Mouse (Mus musculus) NIH3T3 (cell line): ENCODE data around the gene Fam213b.
A peak's percentile ranks its signal among the peaks of the same experiment; 100 is the strongest.

Experiments used
- DNase-seq: peaks from one replicate; pipeline ENCODE4 v3.0.0-alpha.2; 2012; ENCODE audit warnings: low read depth

The Fam213b gene

GRCm38 (mm10) chr4:154877864-154878548 is 20.9 kb downstream of the Fam213b start:
- peak; percentile 96 for DNase-seq

DNA sequence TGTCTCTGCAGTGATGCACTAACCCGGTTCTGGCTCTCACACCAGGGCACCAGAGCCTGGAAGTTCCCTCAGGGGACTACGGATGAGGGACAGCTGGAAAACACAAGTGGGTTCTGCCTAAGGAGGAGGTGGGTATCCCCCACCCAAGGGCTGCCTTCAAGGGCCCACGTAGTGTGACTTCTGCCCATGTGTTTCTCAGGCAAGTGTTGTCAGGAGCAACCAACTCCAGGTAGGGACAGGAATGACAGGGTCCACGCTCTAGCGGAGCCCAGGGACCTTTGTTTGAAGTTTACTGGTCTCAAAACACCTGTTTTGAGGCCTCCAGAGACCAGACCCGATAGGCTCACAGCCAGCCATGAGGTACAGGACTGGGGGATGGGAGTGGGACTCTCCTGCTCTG is 25.7 kb downstream of the Fam213b start:
- DNase-seq: no peak

DNA sequence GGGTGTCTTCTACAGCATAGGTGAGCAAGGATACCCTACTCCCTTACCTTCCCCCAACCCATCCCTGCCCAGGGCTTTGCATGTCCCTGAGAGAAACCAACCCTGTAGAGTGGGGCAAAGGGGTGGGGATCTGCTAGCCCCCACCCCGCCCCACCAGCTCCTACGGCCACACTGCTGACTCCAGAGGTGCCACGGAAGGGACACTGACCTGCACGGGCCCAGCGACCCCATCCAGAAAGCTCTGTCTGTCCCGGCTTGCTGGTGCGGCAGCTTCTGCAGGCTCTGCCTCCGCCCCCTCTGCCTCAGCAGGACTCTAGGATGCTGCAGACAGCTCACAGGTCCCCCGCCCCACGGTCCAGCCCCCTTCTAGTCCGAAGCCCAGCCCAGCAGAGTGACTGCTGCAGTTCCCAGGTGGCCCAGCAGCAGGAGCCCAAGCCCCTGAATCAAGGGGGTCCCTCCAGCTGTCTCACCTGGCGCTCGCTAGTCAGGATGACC is 27.1 kb downstream of the Fam213b start:
- no peak for DNase-seq

DNA sequence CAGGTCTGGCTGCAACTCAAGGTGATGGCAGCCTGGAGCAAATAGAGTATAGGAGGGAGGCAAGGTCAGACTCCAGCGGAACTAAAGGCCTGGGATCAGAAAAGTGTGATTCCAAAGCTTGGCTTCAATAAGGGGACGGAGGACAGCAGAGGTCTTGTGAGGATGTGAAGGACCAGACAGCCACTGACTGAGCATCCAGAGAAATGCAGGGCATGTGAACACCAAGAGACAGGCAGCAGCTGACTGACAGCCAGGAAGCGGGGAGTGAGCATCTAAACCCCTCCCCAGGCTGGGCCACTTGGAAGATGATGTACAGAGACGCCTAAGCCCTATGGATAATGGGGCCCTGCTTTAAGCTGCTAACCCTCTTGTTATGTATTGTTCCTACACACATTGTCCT is 28.2 kb downstream of the Fam213b start:
- no peak for DNase-seq

DNA sequence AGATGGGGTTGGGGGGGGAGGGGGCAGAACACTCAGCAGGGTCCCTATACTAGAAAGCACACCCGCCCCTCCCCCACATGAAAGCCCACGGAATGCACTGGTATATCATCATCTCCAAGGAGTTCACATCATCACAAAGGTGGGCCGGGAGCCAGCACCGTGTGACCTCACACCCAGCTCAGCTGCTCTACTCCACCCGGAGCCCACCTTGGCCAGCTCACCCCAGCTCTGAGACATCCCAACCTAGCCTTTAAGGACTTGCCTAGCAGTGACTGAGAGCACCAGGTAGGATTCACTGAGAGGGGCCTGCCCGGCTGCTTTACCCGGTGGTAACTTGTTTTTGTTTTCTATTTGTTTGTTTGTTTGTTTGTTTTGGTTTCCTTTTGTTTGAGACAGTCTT is 29.5 kb downstream of the Fam213b start, which contains the start of gene Mmel1:
TSS of gene Mmel1 (plus strand) at position 146 of the 400 bp plus-strand sequence.
- no peak for DNase-seq

GRCm38 (mm10) chr4:154867257-154867656 is 31.7 kb downstream of the Fam213b start:
- DNase-seq: no peak

- no peak for DNase-seq
These were observed 32.5 kb downstream of the Fam213b start for GRCm38 (mm10) chr4:154866391-154866790.

- DNase-seq: no peak
These were observed 33.8 kb downstream of the Fam213b start for GRCm38 (mm10) chr4:154864961-154865760.

- DNase-seq: no peak
These were observed 34.6 kb downstream of the Fam213b start for GRCm38 (mm10) chr4:154864271-154864771.

- no peak for DNase-seq
These were observed 35.4 kb downstream of the Fam213b start for GRCm38 (mm10) chr4:154863436-154863935.

DNA sequence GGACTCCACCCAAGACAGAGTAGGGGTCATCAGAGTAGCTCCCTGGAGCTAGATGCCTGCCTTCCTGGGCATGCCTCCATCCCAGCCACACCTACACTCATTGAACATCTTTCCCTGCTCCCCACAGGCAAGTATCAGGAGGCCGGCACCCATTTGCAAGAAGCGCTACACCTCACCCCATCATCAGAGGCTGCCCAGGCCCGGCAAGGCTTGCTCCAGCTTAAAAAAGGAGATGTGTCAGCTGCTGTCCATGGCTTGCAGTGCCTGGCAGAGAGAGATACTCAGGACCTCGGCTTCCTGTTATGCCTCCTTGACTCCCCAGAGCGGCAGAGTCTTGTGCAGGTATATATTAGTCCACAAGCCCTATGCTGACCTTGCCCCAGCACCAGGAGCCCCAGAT is 37.0 kb downstream of the Fam213b start:
- no peak for DNase-seq

DNA sequence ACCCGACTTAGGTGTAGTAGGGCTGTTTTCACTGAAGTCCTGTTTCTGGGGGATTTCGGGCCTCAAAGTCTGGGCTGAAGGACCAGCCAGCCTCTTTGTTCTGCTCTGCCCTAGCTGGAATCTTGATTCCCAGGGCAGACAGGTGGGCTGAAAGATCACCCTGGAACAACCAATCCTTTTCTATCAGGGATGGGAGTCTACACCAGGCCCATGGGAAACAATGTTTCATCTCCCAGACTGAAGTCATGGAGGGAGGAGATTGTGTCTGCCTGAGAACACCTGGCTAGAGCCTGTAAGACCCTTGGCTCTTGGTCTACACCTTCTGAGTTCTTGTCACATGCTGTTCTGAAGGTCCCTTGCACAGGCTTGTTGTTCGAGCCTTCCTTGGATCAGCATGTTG is 40.3 kb downstream of the Fam213b start:
- no peak for DNase-seq

- DNase-seq: no peak
These were observed 41.3 kb downstream of the Fam213b start for GRCm38 (mm10) chr4:154857366-154858240.

DNA sequence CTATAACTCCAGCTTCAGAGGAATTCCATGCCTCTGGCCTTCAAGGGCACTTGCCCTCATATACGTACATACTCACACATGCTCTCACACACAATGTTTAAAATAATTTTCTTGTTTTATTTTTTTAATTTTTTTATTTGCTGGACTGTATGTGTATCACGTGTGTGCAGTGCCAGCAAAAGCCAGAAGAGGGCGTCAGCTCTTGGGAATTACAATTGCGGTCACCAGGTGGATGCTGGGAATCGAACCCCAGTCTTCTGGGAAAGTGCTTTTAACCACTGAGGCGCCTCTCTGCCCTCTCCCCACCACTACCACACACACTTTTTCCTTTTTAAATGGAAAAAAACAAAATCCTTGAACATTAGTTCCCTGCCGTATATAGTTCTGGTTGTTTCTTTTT is 42.1 kb downstream of the Fam213b start:
- DNase-seq: no peak

DNA sequence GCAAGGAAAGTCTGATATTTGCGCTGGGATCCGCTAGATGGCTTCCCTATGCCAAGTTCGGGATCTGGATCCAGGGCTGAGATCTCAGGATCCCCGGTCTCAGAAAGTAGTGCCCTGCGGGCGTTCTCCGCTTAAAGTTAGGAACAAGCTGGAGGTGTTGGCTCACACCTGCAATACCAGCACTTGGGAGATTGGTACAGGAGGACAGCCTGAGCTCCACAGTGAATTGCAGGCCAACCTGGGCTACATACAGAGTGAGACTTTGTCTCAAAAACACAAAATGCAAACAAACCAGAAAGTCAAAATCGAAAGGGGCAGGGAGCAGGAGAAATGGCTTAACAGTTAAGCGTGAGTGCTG is 42.5 kb downstream of the Fam213b start:
- no peak for DNase-seq

DNA sequence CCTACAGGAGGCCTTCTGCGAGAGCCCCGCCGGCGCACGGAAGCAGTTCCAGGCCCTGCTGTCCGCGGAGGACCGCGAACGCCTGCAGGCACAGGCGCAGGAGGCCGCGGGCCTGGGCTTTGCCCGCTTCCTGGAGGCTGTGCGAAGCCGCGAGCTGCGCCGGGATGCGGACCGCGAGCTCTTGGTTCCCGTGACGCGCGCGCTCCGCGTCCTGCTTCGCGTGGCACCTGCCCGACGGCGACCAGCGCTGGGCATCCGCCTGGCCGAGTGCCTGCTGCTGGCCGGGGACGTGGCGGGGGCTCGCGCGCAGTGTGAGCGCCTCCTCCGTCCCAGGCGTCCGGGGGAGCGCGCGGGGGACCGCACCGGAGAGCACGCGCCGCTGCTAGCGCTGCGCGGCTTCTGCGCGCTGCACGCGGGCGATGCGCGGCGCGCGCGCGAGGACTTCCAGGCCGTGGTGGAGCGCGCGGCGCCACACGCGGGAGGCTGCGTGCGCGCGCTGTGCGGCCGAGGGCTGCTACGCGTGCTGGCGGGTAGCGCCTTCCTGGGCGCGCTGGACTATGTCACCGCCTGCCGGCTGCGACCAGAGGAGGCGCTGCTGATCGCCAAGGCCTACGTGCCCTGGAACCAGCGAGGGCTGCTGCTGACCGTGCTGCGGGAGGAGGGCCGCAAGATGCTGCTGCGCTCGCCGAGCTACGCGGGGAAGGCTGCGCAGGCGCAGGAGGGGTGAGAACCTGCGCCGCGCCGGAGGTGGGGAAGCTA is 43.0 kb downstream of the Fam213b start:
- no peak for DNase-seq

DNA sequence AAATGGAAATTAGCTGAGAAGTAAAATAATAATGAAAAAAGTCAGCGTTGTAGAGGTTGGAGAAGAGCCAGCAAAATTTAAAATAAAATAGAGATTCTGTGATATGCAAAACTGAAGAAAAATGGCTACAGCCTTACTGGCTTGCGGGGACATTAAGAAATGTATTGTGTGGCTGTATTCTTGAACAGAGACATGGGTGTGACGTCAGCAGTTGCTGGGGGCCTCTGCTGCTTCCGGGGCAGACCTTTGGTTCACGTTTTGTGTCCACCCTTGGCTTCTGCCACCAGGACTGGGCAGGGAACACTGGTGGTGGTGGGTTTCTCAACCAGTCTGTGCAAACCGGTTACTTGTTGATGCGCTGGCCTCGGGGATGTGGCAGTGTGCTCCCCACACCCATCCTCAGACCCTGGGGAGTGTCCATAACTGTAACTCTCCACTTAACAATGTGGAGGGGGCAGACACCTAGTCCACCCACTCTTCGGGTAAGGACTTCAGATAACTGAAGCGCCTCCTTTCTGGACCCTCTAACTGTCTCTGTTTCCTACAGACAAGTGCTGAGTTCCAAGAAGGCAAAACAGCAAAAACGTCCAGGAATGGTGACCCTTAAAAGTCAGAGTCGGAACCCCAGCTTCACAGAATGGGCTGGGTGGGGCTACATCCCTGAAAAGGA is 44.1 kb downstream of the Fam213b start:
- DNase-seq: no peak

DNA sequence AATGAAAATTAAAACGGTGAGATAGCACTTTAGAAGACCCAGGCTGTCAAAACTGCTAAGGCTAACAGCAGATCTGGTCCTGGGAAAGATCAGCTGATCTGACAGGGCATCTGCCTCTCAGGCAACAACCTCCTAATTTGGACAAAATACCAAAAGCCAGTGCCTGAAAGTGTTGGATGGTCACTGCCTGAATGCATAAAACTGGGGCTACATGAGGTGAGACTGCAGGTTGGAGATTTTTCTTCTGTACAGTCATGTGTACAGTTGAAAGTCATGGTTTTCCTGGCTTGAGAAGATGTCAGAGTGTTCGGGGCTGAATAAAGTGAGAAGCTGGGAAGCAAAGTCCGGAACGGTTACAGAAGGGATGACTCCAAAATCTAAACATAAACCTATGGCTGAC is 45.1 kb downstream of the Fam213b start:
- DNase-seq: no peak

GRCm38 (mm10) chr4:154852696-154853095 is 46.2 kb downstream of the Fam213b start:
- DNase-seq: no peak
